Mouse (Mus musculus) heart, postnatal 0 days (tissue): ENCODE results near the gene Cdh12.

ENCODE experiments used
- CTCF ChIP-seq: IDR thresholded peaks from 2 replicates; pipeline ENCODE4 v1.5.1; 2016; ENCODE audit warnings: antibody characterized with exemption, control low read depth, low read depth
- EP300 ChIP-seq: IDR thresholded peaks from 2 replicates; pipeline ENCODE4 v1.6.1; 2016; ENCODE audit warnings: antibody characterized with exemption, low read depth

- TF ChIP-seq CTCF (no peak), EP300 (no peak)
Observed at GRCm38 (mm10) chr15:21297051-21297450, 848.0 kb downstream of the Cdh12 start.
